Comparison of ENCODE assay signal across 20 mouse cellular contexts in the genomic region with DNA sequence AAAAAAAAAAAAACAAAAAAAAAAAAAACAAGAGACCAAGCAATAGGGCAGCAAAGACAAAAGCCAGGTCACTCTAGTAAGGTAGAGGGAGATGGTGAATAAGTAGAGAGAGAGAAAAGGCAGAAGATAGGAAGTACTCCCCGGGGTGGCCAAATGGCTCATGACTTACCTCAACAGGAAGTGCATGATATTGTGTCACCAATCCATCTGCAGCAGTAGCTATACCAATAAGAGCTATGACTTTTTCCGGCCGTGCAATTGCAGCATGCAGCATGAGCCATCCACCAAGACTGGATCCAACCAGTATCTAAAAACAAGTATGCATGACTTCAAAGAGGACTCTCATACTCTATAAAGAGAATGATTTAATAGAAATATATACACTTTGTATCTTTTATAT. TPM values are rescaled to one million over a fixed set of nuclear protein-coding genes. Genes with fewer than 3 reads are reported as not detected.
"Had no signal": no experiment of that assay in that cellular context is flagged by ENCODE, and none has a peak within 500 bp of the region (broad histone marks: within the 10 kb centered on the region; RNA-seq: fewer than 3 reads in every experiment).

No protein-coding gene starts in this region.

- H3K4me2 ChIP-seq: liver, embryonic 13.5 days; midbrain, embryonic 11.5 days; midbrain, embryonic 15.5 days; neural tube, embryonic 12.5 days had no signal

- H3K9ac ChIP-seq: liver, embryonic 13.5 days; midbrain, embryonic 15.5 days; neural tube, embryonic 12.5 days had no signal

- H3K27ac ChIP-seq: layer of hippocampus, adult 2 months; left cerebral cortex, adult 2 months; liver, embryonic 13.5 days; midbrain, embryonic 15.5 days; neural tube, embryonic 12.5 days had no signal

- H3K27me3 ChIP-seq: liver, embryonic 13.5 days; midbrain, embryonic 15.5 days; neural tube, embryonic 12.5 days had no signal

- ATAC-seq: intestine, embryonic 16.5 days; midbrain, embryonic 15.5 days had no signal

- DNase-seq: kidney, adult 18-20 months; kidney, adult 9 months; kidney, postnatal 25 days; layer of hippocampus, adult 9-11 months; layer of hippocampus, postnatal 36 days; liver, embryonic 13.5 days; lung, adult 2 months; lung, postnatal 14 days; lung, postnatal 4 days; thymus, adult 18-20 months; thymus, postnatal 14 days; thymus, postnatal 4 days had no signal

- H3K9me3 ChIP-seq: liver, embryonic 13.5 days; midbrain, embryonic 15.5 days; neural tube, embryonic 12.5 days had no signal

- H3K4me3 ChIP-seq: layer of hippocampus, adult 2 months; left cerebral cortex, adult 2 months; liver, embryonic 13.5 days; midbrain, embryonic 15.5 days; neural tube, embryonic 12.5 days had no signal

RNA-seq across cellular contexts. Expression of gene Tagln3, which starts 12.3 kb away (rescaled TPM):
- total RNA-seq: megakaryocyte-erythroid progenitor cell, adult 5-6 weeks had no signal

RNA-seq across cellular contexts. Expression of gene Tmprss7, which starts 43.3 kb away (rescaled TPM):
- total RNA-seq: megakaryocyte-erythroid progenitor cell, adult 5-6 weeks had no signal
- polyA plus RNA-seq: lung, embryonic 16.5 days had no signal
